In the genomic region with DNA sequence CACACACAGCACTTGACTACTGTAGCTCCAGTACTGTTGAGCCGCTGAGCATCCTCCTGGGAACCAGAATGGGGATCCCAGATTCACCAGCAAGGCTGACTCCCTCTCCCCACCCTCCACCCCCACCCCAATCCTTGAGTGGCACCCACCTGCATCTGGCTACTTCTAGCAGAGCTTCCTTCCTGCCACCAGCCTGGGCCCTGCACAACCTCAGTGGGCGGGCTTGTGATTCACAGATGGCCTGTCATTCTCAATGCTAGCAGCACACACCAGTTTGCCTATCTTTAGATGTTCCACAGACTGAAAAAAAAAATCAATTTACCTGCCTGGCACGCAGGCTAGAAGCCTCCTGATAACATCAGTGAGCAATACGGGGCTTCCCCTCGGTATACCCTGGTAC, we compare ENCODE assay signal across 19 mouse cellular contexts.
DNase-seq lines count a peak whose midpoint lies in the region; TF ChIP-seq lines count a peak whose summit lies in the region.
"Had no signal": no experiment of that assay in that cellular context is flagged by ENCODE, and none has a peak within 500 bp of the region (broad histone marks: within the 10 kb centered on the region; RNA-seq: fewer than 3 reads in every experiment).

No protein-coding gene starts in this region.

- H3K4me1 ChIP-seq in cortical plate, adult 2 months (ENCODE audit: control insufficient read depth, insufficient read depth, low read length): peaks cover 21% of the 10 kb centered on the region
- H3K4me1 ChIP-seq: intestine, embryonic 15.5 days; kidney, embryonic 15.5 days had no signal

- peak overlapping the region; percentile 51 for H3K27ac ChIP-seq in cortical plate, adult 2 months (ENCODE audit: insufficient read depth, low read length)
- H3K27ac ChIP-seq: embryonic facial prominence, embryonic 13.5 days; hindbrain, embryonic 13.5 days; intestine, embryonic 15.5 days; kidney, embryonic 15.5 days; midbrain, embryonic 10.5 days; neural tube, embryonic 13.5 days had no signal

- DNase-seq in layer of hippocampus, adult 18-20 months (ENCODE audit: low spot score in 2 of 2): peak; percentile 42 to 67
- no peak for DNase-seq in layer of hippocampus, adult 9-10 months (ENCODE audit: low spot score)
- DNase-seq in left cerebral cortex, adult 9 months (ENCODE audit: low spot score in 2 of 2): peak; percentile 64 to 77
- peak; percentile 49 for DNase-seq in right cerebral cortex, postnatal 25 days
- no peak for DNase-seq in cerebellum, adult 8-10 months
- DNase-seq in spleen, adult 12 weeks (ENCODE audit: low spot score): no peak
- DNase-seq: adrenal gland, postnatal 25 days; cerebellum, adult 2 months; gastrocnemius, postnatal 25 days; liver; liver, postnatal 0 days; thymus, postnatal 36 days had no signal

- no peak for TF ChIP-seq CTCF in cortical plate, adult 2 months (IDR thresholded peaks at IDR 0.05; ENCODE audit: extremely low read depth, insufficient read depth, low read length)

- TF ChIP-seq POLR2A in cortical plate, adult 2 months (IDR thresholded peaks at IDR 0.05; ENCODE audit: extremely low read depth, insufficient read depth, low read length): no peak

- H3K4me3 ChIP-seq in cortical plate, adult 2 months (ENCODE audit: insufficient read depth, low read length): no peak overlapping the region
- H3K4me3 ChIP-seq: embryonic facial prominence, embryonic 13.5 days; hindbrain, embryonic 13.5 days; intestine, embryonic 15.5 days; kidney, embryonic 15.5 days; midbrain, embryonic 10.5 days; neural tube, embryonic 13.5 days had no signal

Comparison
In these comparisons a context has a peak if more than half of its experiments do, and no peak if none do; other contexts are left out.
1. DNase-seq: peak in layer of hippocampus, adult 18-20 months (2 of 2), left cerebral cortex, adult 9 months (2 of 2) and right cerebral cortex, postnatal 25 days (single experiment); none in layer of hippocampus, adult 9-10 months (single experiment), cerebellum, adult 8-10 months (single experiment) and spleen, adult 12 weeks (single experiment).